Mouse (Mus musculus) forebrain, embryonic 13.5 days (tissue): ENCODE measurements at regions not wholly inside any gene's neighbourhood (a gene's known extent, or its start where the extent isn't known, plus 50 kb on each side); places are given as distances from the start of the nearest gene placed in this dataset.

ENCODE experiments used
- ATAC-seq: fragments of 200-750 bp; cut with Nextera tagmentation; 2 replicates; pipeline ENCODE4 v1.8.0; 2017
- H3K27ac ChIP-seq: fragments of 300-500 bp; sonication (generic); 2 replicates; pipeline ENCODE4 v1.5.1; 2015; ENCODE audit warnings: inconsistent platforms, mild to moderate bottlenecking, moderate library complexity
- H3K27me3 ChIP-seq: fragments of 300-500 bp; sonication (generic); 2 replicates; pipeline ENCODE4 v1.6.1; 2015; ENCODE audit warnings: mild to moderate bottlenecking, inconsistent platforms
- H3K36me3 ChIP-seq: fragments of 300-500 bp; sonication (generic); 2 replicates; pipeline ENCODE4 v1.6.1; 2015; ENCODE audit warnings: mild to moderate bottlenecking, inconsistent platforms; ENCODE audit not compliant: poor library complexity, severe bottlenecking
- H3K4me1 ChIP-seq: fragments of 300-500 bp; sonication (generic); 2 replicates; pipeline ENCODE4 v1.6.1; 2015; ENCODE audit warnings: inconsistent platforms
- H3K4me2 ChIP-seq: fragments of 300-500 bp; sonication (generic); 2 replicates; pipeline ENCODE4 v1.6.1; 2015; ENCODE audit warnings: inconsistent platforms, mild to moderate bottlenecking, moderate library complexity
- H3K4me3 ChIP-seq: fragments of 300-500 bp; sonication (generic); 2 replicates; pipeline ENCODE4 v1.5.1; 2015; ENCODE audit warnings: mild to moderate bottlenecking, inconsistent platforms
- H3K9ac ChIP-seq: fragments of 300-500 bp; sonication (generic); 2 replicates; pipeline ENCODE4 v1.6.1; 2015; ENCODE audit warnings: mild to moderate bottlenecking, inconsistent platforms
- H3K9me3 ChIP-seq: fragments of 300-500 bp; sonication (generic); replicated peaks from 2 replicates; pipeline ENCODE4 v1.6.1; 2016; ENCODE audit warnings: inconsistent platforms
- WGBS: fragments of 180-500 bp; shearing (Covaris S2); methylation state at CpG from one replicate; pipeline ENCODE4 v1.1.7; 2015; 5-methylcytosine and 5-hydroxymethylcytosine counted together

DNA sequence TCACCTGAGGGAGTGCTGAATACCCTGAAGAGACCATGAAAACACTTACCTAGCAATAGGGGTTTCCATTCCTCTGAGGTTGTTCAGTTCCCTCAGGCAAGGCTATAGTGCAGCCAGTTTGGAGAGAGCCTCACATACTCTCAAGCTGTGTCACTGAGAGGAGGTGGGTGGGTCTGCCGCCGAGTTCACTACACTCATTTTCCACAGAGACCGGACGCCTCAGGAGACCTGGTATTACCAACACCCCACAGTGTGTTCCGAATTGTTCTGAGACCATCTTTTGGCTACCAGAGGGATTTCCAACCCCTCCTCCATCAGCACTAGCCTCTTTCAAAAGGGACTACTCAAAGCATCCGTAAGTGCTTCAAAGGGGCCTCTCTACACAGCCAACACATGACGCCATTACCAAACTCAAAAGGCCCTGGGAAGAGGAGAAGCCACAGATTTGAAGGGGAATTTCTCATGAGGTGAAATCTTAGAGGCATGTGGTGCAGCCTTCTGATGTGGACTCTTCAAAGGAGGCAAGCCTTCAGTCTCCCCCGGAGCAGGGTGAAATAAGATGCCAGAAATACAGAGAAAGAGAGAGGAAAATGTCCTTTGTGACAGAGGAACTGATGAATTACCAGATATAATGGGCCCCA is 260.1 kb upstream of the Pabpc6 start:
- H3K27me3 ChIP-seq: no peaks in the 10 kb centered on the region
- no peak overlapping the region for H3K9ac ChIP-seq
- H3K27ac ChIP-seq: 0 out of 2 replicates have a peak overlapping the region, but pooled peaks have one; percentile 6
- H3K4me3 ChIP-seq: no peak overlapping the region
- H3K36me3 ChIP-seq: no peaks in the 10 kb centered on the region
- no peaks in the 10 kb centered on the region for H3K9me3 ChIP-seq
- 31% methylated on average over 8 of the region's 8 CpGs for WGBS
- peak; percentile 73 for ATAC-seq
- no peak overlapping the region for H3K4me2 ChIP-seq
- peaks cover 34% of the 10 kb centered on the region for H3K4me1 ChIP-seq

DNA sequence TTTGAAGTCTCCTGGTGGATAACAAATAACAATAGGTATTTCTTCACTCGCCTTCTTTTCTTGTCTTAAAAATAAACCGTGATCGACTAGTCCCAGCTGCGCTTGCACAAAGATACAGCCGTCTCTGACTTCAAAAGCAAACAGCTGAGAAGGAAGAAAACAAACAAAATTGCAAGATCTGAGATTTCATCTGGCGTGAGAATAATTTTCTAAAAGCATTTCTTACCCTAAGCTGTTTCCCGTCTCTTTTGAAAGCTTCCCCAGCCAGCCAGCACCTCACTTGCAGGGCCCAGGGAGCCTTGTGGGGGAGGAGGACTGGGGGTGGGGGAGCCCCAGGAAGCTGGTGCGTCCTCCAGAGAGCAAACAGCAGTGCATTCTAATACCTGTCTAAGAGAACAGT is 258.2 kb upstream of the Pabpc6 start:
- peaks cover 34% of the 10 kb centered on the region for H3K4me1 ChIP-seq
- no peaks in the 10 kb centered on the region for H3K27me3 ChIP-seq
- no peak overlapping the region for H3K4me2 ChIP-seq
- H3K27ac ChIP-seq: peak overlapping the region; percentile 54; the same call in 1 of the 2 replicates
- H3K4me3 ChIP-seq: no peak overlapping the region
- ATAC-seq: no peak
- H3K9ac ChIP-seq: no peak overlapping the region
- no peaks in the 10 kb centered on the region for H3K36me3 ChIP-seq
- 59% methylated on average over 8 of the region's 8 CpGs for WGBS
- no peaks in the 10 kb centered on the region for H3K9me3 ChIP-seq

DNA sequence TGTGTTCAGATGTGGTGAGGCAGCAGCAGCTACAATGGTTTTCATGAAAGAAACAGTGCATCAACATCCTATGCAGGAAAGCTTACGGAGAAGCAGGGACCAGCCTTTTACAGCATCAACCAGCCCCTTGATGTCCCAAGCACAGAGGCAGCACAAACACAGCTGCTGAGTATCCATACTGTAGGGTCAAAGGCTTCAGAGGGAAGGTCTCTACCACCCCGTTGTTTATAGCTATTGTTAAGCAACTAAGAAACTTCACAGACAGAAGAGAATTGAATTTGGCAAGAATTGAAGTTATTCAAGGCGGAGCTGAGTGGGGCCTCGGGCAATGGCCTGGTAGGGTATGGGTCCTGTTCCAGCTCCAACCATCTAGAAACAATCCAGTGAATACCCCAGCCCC is 256.8 kb upstream of the Pabpc6 start:
- no peak overlapping the region for H3K4me2 ChIP-seq
- H3K9ac ChIP-seq: no peak overlapping the region
- WGBS: 56% methylated on average over 4 of the region's 4 CpGs
- no peaks in the 10 kb centered on the region for H3K36me3 ChIP-seq
- no peak overlapping the region for H3K27ac ChIP-seq
- no peak overlapping the region for H3K4me3 ChIP-seq
- H3K4me1 ChIP-seq: peaks cover 34% of the 10 kb centered on the region
- H3K27me3 ChIP-seq: no peaks in the 10 kb centered on the region
- no peak for ATAC-seq
- H3K9me3 ChIP-seq: no peaks in the 10 kb centered on the region

DNA sequence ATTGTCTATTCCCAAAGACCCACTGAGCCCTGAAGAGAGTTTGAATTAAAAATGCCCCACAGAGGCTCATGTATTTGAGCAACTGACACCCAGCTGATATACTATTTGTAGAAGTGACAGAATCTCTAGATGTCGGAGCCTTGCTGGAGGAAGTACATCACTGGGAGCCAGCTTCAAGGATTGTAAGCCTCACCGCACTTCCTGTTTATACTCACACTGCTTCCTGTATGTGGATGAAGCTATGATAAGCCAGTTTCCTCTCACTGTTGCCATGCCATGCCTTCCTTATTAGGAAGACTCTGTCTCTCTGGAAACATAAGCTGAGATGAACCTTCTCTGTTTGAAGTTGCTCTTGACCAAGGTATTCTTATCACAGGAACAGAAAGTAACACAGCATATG is 251.8 kb upstream of the Pabpc6 start:
- ATAC-seq: no peak
- Histone ChIP-seq H3K9me3 (no peaks in the 10 kb centered on the region), H3K36me3 (no peaks in the 10 kb centered on the region), H3K27ac (no peak overlapping the region), H3K27me3 (no peaks in the 10 kb centered on the region), H3K4me3 (no peak overlapping the region), H3K4me1 (peaks cover 2% of the 10 kb centered on the region), H3K4me2 (no peak overlapping the region), H3K9ac (no peak overlapping the region)
- 92% methylated on average over 2 of the region's 2 CpGs for WGBS

DNA sequence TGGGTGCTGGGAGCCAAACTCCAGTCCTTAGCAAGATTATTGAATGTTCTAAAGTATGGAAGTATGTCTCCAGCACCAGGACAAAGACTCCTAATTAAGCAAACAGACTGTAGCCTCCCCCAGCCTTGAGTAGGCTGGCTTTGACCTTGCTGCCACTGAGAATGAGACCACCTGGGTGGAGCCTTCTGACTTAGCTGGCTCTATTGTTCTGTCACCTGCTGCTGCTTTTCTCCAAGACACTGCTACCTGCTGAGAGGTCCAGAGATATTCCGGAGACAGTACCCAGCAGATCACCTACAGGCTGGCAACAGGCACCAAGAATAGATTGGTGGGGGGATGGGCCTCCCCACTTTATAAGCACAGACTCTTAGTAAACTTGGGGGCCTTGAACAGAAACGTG is 247.5 kb upstream of the Pabpc6 start:
- no peak for ATAC-seq
- no peaks in the 10 kb centered on the region for H3K36me3 ChIP-seq
- H3K4me1 ChIP-seq: no peaks in the 10 kb centered on the region
- H3K9ac ChIP-seq: no peak overlapping the region
- H3K9me3 ChIP-seq: no peaks in the 10 kb centered on the region
- no peak overlapping the region for H3K4me2 ChIP-seq
- no peak overlapping the region for H3K4me3 ChIP-seq
- H3K27me3 ChIP-seq: no peaks in the 10 kb centered on the region
- WGBS: 14% methylated on average over 2 of the region's 2 CpGs
- no peak overlapping the region for H3K27ac ChIP-seq

DNA sequence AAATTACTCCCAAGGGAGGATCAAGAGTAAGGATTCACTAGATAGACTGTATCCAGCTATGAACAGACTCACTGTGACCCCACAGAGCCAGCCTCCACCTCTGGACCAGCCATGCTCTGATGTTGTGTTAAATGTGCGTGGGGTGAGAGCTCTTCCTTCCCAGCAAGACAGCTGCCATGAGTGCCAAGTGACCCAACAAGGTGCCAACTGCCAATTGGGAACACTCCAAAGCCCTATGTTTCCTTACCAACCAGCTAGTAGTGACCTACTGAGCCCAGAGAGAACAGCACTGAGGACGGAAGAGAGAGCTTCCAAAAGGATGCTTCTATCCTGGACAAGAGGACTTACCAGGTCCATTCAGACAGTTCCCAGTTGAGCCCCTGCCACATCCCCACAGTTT is 241.3 kb upstream of the Pabpc6 start:
- ATAC-seq: no peak
- 85% methylated on average over 2 of the region's 2 CpGs for WGBS

DNA sequence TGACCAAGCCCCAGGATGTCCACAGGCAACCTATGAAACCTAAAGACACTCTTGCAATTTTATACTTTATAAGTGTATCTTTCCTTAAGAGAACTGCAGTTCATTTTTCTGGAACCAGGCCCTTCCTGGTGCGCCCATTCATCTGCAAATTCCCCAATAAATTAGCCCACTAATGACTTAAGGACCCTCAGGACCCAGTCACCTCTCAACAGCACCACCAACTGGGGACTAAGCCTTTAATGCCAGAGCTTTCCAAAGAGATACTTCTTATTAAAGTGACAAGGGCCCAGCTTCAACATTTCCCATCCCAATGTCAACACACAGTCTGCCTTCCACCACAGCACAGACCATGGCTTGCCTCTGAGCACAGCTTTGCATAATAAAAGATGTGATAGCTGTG is 237.6 kb upstream of the Pabpc6 start:
- Histone ChIP-seq H3K4me1 (peaks cover 47% of the 10 kb centered on the region), H3K9me3 (no peaks in the 10 kb centered on the region), H3K4me2 (no peak overlapping the region), H3K27ac (peak overlapping the region; percentile 88; the same call in 1 of the 2 replicates), H3K36me3 (no peaks in the 10 kb centered on the region), H3K27me3 (no peaks in the 10 kb centered on the region), H3K9ac (no peak overlapping the region), H3K4me3 (no peak overlapping the region)
- WGBS: 10% methylated on average over 1 of the region's 1 CpGs
- no peak for ATAC-seq

More for the DNA sequence above, 241.3 kb upstream of the Pabpc6 start:
- H3K27ac ChIP-seq: no peak overlapping the region
- H3K4me1 ChIP-seq: peaks cover 13% of the 10 kb centered on the region
- no peaks in the 10 kb centered on the region for H3K9me3 ChIP-seq
- no peak overlapping the region for H3K4me3 ChIP-seq
- H3K4me2 ChIP-seq: no peak overlapping the region
- no peaks in the 10 kb centered on the region for H3K27me3 ChIP-seq
- no peaks in the 10 kb centered on the region for H3K36me3 ChIP-seq
- no peak overlapping the region for H3K9ac ChIP-seq

DNA sequence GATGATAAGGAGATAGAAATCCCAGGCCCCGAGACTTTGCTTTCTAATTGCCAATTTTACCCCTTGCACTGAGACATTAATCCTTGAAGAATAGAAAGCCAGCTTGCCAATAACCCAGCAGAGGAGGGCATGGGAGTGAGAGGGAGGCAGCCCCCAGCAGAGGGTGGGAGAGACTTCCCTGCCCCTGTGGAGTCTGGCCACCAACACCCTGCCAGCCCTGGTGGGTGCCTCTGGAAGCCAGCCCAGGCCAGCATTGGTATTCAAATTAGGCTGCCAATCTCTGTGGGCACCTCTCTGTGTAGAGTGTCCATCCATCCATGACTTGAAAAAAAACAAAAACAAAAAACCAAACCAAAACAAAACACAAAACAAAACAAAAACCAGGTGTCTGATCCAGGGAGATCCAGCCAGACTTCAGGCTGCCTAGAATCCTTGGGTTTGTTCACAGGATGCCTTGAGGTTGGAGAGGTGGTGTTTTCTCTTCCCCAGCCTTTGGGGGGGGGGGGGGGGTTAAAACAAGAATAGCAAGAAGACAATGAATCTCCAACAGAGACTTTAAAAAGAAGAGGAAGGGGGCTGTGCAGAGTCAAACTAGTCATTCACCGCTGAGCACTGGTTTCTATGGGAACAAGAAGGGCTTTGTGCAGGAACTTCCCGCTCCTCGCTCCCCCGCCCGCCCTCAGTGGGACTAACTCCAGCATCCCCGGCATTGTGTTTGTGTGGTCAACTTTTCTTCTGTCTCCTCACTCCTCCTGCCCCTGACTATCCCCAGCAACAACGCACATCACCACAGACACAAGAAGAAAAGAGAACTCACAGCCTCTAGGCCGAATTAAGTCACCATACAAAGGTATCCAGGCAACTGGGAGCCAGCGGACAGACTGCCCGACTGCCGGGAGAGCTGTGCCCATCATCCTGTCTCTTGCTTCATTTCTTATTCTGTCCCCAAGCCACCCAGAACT is 236.3 kb upstream of the Pabpc6 start:
- peak; percentile 91 for ATAC-seq
- peak overlapping the region; percentile 48; the same call in 1 of the 2 replicates for H3K9ac ChIP-seq
- H3K27ac ChIP-seq: peak overlapping the region; percentile 88
- H3K9me3 ChIP-seq: no peaks in the 10 kb centered on the region
- H3K4me1 ChIP-seq: peaks cover 47% of the 10 kb centered on the region
- H3K4me3 ChIP-seq: peak overlapping the region; percentile 23
- no peaks in the 10 kb centered on the region for H3K27me3 ChIP-seq
- WGBS: under 1% methylated on average over 12 of the region's 12 CpGs
- H3K4me2 ChIP-seq: peak overlapping the region; percentile 58
- H3K36me3 ChIP-seq: no peaks in the 10 kb centered on the region

DNA sequence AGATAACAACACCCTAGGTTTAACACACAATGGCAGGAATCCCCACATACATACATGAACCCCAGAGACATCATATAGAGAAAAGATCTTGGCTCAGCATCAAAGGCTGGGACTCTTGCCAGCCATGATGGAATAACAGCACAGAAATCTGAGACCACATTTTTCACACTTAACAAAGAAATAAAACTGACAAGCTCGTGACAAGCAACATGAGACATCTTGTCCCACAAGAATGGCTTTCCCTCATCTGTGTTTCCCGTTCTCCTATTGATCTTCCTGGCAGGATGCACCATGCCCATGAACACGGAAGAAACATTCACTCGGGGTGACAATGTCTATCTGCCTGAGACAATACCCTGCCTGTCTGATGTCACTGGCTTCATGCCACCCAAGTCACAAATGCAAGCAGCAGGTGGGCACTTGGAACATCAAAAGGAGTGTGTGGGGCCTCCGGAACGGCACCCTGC is 235.0 kb upstream of the Pabpc6 start:
- Histone ChIP-seq H3K4me1 (peaks cover 47% of the 10 kb centered on the region), H3K9ac (no peak overlapping the region), H3K9me3 (no peaks in the 10 kb centered on the region), H3K27ac (peak overlapping the region; percentile 88), H3K27me3 (no peaks in the 10 kb centered on the region), H3K4me3 (no peak overlapping the region), H3K36me3 (no peaks in the 10 kb centered on the region), H3K4me2 (peak overlapping the region; percentile 58)
- 2% methylated on average over 6 of the region's 6 CpGs for WGBS
- ATAC-seq: no peak

DNA sequence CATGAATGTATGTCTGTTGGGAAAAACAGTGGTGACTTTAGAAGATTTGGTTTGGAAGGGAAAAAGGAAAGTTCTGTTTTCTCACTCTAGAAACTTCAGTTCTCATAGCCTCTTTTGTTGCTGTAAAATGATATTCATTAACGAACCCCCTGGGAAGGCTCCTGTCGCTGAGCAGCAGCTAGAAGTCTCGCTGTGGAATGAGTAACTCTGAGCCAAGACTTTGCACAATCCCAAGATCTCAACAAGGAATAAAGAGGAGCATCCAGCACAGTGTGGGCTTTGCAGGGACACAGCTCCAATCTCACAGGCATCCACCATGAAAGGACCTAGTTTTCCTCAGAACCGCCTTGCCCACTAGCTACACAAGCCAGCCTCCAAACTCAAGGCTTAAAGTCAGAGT is 233.8 kb upstream of the Pabpc6 start:
- H3K36me3 ChIP-seq: no peaks in the 10 kb centered on the region
- H3K9ac ChIP-seq: no peak overlapping the region
- no peaks in the 10 kb centered on the region for H3K9me3 ChIP-seq
- peaks cover 47% of the 10 kb centered on the region for H3K4me1 ChIP-seq
- H3K4me3 ChIP-seq: no peak overlapping the region
- no peaks in the 10 kb centered on the region for H3K27me3 ChIP-seq
- 27% methylated on average over 4 of the region's 4 CpGs for WGBS
- H3K4me2 ChIP-seq: no peak overlapping the region
- peak overlapping the region; percentile 88; the same call in 1 of the 2 replicates for H3K27ac ChIP-seq
- ATAC-seq: no peak

DNA sequence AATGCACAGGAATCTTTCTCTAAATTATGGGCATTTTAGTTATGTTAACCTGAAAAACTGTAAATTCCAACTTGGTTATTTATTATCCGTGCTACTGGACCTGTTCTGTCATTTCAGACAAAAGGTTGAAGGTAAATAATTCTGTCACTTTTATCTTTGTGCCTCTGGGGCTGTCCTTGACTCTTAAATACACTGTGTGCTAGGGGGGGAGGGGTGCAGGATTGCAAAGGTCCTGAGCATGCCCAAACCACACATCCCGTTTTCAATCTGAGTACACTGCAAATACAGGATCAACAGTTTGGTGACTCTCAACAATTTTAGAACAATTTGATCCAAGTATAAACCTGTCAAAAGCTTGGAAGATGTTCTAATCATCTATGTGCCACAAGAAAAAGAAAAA is 227.4 kb upstream of the Pabpc6 start:
- Histone ChIP-seq H3K9me3 (no peaks in the 10 kb centered on the region), H3K4me1 (peaks cover 19% of the 10 kb centered on the region), H3K27me3 (no peaks in the 10 kb centered on the region), H3K36me3 (no peaks in the 10 kb centered on the region), H3K4me2 (no peak overlapping the region), H3K9ac (no peak overlapping the region), H3K4me3 (no peak overlapping the region), H3K27ac (no peak overlapping the region)
- no peak for ATAC-seq
- WGBS: 58% methylated on average over 2 of the region's 2 CpGs

DNA sequence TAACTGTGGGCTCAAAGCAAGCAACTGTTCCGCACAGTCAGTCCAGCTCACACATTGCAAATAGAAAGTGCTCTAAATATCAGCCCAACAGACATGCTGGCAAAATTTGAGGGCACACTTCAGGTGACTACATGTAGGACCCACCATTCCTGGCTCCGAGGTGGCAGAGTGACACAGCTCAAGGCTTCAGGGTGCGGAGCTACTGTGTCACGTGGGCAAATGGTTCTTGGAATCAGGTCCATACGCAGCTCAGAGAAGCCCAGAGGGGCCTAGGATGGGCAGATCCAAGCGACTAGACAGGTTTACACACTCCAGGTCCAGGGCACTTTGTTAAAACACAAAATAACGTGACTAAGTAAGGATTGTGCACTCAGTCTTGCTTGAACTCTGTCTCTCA is 226.2 kb upstream of the Pabpc6 start:
- Histone ChIP-seq H3K27me3 (no peaks in the 10 kb centered on the region), H3K36me3 (no peaks in the 10 kb centered on the region), H3K4me2 (no peak overlapping the region), H3K4me1 (peaks cover 19% of the 10 kb centered on the region), H3K9me3 (no peaks in the 10 kb centered on the region), H3K9ac (no peak overlapping the region), H3K27ac (no peak overlapping the region), H3K4me3 (no peak overlapping the region)
- no peak for ATAC-seq
- 87% methylated on average over 7 of the region's 7 CpGs for WGBS
